Mouse (Mus musculus): ENCODE measurements at regions not wholly inside any gene's neighbourhood (a gene's known extent, or its start where the extent isn't known, plus 50 kb on each side); places are given as distances from the start of the nearest gene placed in this dataset.

DNA sequence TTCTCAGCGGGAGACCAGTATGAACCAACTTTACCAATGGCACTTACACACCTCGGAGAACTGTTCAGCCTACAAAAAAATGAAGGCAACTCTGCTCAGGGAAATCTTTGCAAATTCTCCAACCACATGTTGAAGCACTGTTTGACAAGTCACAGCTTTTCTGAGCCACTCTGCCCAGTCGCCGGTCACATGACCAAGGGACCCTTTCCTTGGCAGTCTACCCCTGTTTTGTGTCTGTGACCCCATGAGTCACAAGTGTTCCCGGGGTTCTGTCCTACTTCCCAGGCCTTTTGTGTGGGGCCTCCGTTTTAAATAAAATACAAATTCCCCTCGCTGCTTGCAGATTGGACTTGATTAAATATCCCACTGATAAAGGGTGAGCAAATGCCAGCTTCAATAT lies 323.5 kb upstream of the Mgmt start:
- no peak overlapping the region for H3K27ac ChIP-seq (ENCODE audit: insufficient read depth, low read length)
- no peak for TF ChIP-seq POLR2A (IDR thresholded peaks at IDR 0.05; ENCODE audit: low read depth, low read length)
- TF ChIP-seq CTCF (IDR thresholded peaks at IDR 0.05; ENCODE audit: borderline replicate concordance, insufficient read depth, low read length), result no peak
- no peaks in the 10 kb centered on the region for H3K4me1 ChIP-seq (ENCODE audit: control insufficient read depth, insufficient read depth, low read length)
- no peak overlapping the region for H3K4me3 ChIP-seq (ENCODE audit: insufficient read depth, low read length)

DNA sequence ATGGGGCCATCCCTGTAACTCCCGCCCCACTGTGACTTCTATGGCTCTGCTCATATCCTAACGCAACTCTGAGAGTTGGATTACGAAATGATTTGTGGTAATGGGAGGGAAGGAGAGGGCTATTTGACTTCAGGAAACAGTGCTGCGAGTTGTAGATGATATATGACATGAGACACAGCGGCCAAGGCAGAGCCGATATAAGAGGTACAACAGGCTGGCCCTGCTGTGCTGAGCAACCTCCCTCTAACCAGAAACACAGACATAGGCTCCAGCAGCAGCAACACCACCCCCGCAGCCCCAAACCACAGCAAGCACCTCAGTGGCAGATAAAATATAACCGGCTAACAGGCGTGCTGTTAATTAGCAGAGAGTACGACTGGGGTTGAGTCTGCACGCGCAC lies 312.5 kb upstream of the Mgmt start:
- no peak overlapping the region for H3K27ac ChIP-seq (ENCODE audit: insufficient read depth, low read length)

DNA sequence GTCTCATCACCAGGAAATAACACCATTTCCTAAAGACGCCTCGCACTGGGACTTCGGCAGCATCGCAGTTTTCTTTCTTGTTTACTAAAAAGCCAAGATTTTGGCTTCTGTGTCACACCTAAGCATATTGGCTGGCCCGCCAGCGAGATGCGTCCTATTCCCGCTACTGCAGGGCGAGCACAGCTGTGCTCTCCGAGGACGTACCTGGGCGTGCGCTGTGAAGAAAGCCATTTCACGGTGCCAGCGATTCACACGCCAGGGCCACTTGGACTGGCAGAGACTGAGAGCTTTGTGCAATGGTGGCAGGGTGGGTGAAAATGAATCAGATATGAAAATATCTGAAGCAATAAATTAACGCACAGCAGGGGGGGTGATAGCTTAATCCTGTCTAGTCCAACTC lies 310.1 kb upstream of the Mgmt start:
- Histone ChIP-seq H3K27ac (ENCODE audit: insufficient read depth, low read length) (no peak overlapping the region), H3K4me3 (ENCODE audit: insufficient read depth, low read length) (no peak overlapping the region), H3K4me1 (ENCODE audit: control insufficient read depth, insufficient read depth, low read length) (no peaks in the 10 kb centered on the region)
- TF ChIP-seq CTCF (IDR thresholded peaks at IDR 0.05; ENCODE audit: borderline replicate concordance, insufficient read depth, low read length), result no peak
- TF ChIP-seq POLR2A (IDR thresholded peaks at IDR 0.05; ENCODE audit: low read depth, low read length), result no peak

More for the DNA sequence above, 312.5 kb upstream of the Mgmt start:
- TF ChIP-seq CTCF (IDR thresholded peaks at IDR 0.05; ENCODE audit: borderline replicate concordance, insufficient read depth, low read length) (no peak), POLR2A (IDR thresholded peaks at IDR 0.05; ENCODE audit: low read depth, low read length) (no peak)
- no peaks in the 10 kb centered on the region for H3K4me1 ChIP-seq (ENCODE audit: control insufficient read depth, insufficient read depth, low read length)
- no peak overlapping the region for H3K4me3 ChIP-seq (ENCODE audit: insufficient read depth, low read length)

DNA sequence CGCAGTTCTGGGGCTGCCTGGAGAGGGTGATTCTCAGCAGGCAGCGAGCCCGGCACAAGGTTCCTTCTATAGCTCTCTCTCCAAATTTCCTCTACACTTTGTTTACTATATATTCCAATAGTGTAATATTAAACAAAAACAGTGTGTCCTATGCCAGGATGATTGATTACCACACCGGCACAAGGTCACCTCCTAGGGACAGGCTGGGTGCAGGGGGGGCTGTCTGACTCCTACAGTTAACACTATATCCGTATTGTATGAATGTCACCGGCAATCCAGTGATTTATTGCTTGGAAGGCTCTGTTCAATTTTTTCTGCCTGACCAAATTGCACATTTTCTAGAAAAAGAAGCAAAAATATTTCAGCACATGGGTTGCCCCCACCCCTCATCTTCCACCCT lies 305.9 kb upstream of the Mgmt start:
- H3K4me1 ChIP-seq (ENCODE audit: control insufficient read depth, insufficient read depth, low read length), result no peaks in the 10 kb centered on the region

DNA sequence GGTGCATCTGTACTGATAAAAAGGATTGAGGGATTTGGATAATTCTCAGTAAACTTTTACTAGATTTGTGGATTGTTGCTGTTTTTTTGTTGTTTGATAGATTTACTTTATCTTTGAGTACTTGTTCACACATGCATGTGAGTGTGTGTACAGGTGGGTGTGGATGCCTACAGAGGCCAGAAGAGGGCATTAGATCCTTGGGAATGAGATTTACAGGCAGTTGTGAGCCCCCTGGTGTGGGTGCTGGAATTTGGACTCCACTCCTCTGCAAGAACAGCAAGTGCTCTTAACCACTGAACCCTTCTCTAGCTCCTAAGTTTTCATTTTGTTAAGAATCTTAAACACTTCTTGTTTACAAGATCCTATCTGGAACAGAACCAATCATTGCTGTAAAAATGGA lies 303.5 kb upstream of the Mgmt start:
- H3K4me3 ChIP-seq (ENCODE audit: insufficient read depth, low read length), result no peak overlapping the region
- TF ChIP-seq POLR2A (IDR thresholded peaks at IDR 0.05; ENCODE audit: low read depth, low read length) (no peak), CTCF (IDR thresholded peaks at IDR 0.05; ENCODE audit: borderline replicate concordance, insufficient read depth, low read length) (no peak)
- H3K27ac ChIP-seq (ENCODE audit: insufficient read depth, low read length), result no peak overlapping the region
- H3K4me1 ChIP-seq (ENCODE audit: control insufficient read depth, insufficient read depth, low read length), result no peaks in the 10 kb centered on the region

More for the DNA sequence above, 305.9 kb upstream of the Mgmt start:
- no peak overlapping the region for H3K4me3 ChIP-seq (ENCODE audit: insufficient read depth, low read length)
- no peak overlapping the region for H3K27ac ChIP-seq (ENCODE audit: insufficient read depth, low read length)
- TF ChIP-seq CTCF (IDR thresholded peaks at IDR 0.05; ENCODE audit: borderline replicate concordance, insufficient read depth, low read length), result no peak
- TF ChIP-seq POLR2A (IDR thresholded peaks at IDR 0.05; ENCODE audit: low read depth, low read length), result no peak

DNA sequence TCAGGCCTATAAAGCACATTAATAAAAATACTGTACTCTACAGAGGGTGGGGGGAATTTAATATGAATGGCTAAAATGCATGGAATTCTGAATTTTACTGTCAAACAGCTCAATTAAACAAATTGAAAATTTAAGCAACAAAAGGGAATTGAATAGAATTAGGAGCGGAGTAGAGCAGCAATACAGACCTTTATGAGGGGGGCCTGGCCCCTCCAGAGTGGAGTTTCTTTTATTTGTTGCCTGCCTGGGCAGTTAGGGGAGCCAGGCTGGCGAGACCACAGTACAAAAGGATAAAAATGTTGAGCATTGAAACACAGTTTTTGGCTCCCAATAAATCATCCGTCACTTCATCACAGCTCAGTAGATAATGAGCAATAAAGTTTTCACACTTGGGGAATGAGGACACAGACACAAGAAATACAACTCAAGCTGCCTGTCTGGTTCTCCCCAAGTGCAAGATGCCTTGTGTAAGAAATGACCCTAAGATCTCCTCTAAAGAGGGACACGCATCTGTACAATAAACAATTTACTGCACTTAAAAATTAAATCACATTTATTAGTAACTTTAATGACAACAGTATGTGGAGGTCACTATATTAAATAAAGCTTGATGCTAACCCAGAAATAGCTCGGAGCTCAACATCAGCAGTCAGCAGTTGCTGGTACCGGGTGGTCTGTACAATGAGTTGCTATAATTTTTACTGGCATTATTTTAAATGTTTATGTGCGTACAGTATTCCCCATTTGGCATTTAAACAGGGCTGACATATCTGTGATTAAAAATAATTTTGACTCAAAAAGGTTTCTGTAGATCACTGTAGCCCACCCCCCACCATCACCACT lies 286.9 kb upstream of the Mgmt start:
- H3K27ac ChIP-seq (ENCODE audit: insufficient read depth, low read length), result no peak overlapping the region
- TF ChIP-seq POLR2A (IDR thresholded peaks at IDR 0.05; ENCODE audit: low read depth, low read length) (no peak), CTCF (IDR thresholded peaks at IDR 0.05; ENCODE audit: borderline replicate concordance, insufficient read depth, low read length) (no peak)
- H3K4me3 ChIP-seq (ENCODE audit: insufficient read depth, low read length), result no peak overlapping the region
- H3K4me1 ChIP-seq (ENCODE audit: control insufficient read depth, insufficient read depth, low read length), result no peaks in the 10 kb centered on the region

DNA sequence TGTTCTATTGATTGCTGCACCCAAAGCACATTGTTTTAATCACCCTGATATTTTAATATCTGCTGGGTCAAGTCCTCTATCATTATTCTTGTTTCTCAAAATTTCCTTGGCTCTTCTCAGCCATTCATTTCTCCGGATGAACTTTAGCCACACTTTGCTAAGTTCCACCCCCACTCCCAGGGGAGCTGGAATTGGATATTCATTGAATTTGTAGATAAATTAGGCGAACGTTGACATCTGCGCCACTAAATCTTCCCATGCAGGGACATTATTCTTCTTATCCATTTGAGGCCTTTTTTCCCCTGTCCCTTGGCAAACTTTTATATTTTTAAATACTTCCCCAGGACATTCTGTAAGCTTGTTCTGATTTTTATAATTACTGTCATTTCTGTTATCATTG lies 280.9 kb upstream of the Mgmt start:
- Histone ChIP-seq H3K4me1 (ENCODE audit: control insufficient read depth, insufficient read depth, low read length) (no peaks in the 10 kb centered on the region), H3K27ac (ENCODE audit: insufficient read depth, low read length) (no peak overlapping the region), H3K4me3 (ENCODE audit: insufficient read depth, low read length) (no peak overlapping the region)
- TF ChIP-seq POLR2A (IDR thresholded peaks at IDR 0.05; ENCODE audit: low read depth, low read length) (no peak), CTCF (IDR thresholded peaks at IDR 0.05; ENCODE audit: borderline replicate concordance, insufficient read depth, low read length) (no peak)

DNA sequence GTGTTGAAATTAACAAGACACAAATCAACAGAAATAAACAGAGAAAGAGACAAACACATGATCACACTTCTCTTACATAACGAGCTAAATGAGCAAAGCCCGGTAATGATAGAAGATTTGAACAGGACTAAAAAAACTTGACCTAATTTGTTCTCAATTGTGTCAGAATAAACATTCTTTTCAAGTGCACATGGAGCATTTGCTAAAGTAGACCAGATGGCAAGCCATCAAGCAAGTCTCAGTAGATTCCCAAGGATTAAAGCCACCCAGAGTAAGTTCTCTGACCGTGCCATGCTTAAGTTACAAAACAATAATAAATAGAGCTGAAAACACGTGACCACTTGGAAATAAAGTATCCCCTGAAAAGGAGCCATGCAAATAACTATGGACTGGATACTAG lies 269.9 kb upstream of the Mgmt start:
- no peaks in the 10 kb centered on the region for H3K4me1 ChIP-seq (ENCODE audit: control insufficient read depth, insufficient read depth, low read length)
- no peak overlapping the region for H3K4me3 ChIP-seq (ENCODE audit: insufficient read depth, low read length)
- H3K27ac ChIP-seq (ENCODE audit: insufficient read depth, low read length), result no peak overlapping the region
- TF ChIP-seq POLR2A (IDR thresholded peaks at IDR 0.05; ENCODE audit: low read depth, low read length) (no peak), CTCF (IDR thresholded peaks at IDR 0.05; ENCODE audit: borderline replicate concordance, insufficient read depth, low read length) (no peak)

DNA sequence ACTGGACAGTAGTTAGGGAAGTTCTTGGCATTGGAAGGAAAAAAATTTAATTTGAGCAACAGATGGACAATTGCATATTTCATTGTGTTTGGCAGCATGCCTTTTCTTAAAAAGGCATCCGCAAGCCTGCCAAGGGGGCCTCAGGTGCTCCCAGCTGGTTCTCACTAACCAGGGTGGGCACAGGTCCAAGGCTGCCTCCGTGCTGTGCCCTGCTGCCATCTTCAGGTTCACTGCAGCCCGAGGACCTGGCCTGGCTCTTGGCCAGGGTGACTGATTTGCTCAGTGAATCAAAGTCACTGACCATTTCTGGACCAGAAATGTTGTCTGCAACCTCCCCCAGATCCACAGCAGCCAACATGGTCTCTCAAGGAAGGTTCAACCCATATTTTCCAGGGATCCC lies 263.3 kb upstream of the Mgmt start:
- Histone ChIP-seq H3K27ac (ENCODE audit: insufficient read depth, low read length) (no peak overlapping the region), H3K4me3 (ENCODE audit: insufficient read depth, low read length) (no peak overlapping the region), H3K4me1 (ENCODE audit: control insufficient read depth, insufficient read depth, low read length) (no peaks in the 10 kb centered on the region)
- no peak for TF ChIP-seq POLR2A (IDR thresholded peaks at IDR 0.05; ENCODE audit: low read depth, low read length)
- TF ChIP-seq CTCF (IDR thresholded peaks at IDR 0.05; ENCODE audit: borderline replicate concordance, insufficient read depth, low read length), result no peak

DNA sequence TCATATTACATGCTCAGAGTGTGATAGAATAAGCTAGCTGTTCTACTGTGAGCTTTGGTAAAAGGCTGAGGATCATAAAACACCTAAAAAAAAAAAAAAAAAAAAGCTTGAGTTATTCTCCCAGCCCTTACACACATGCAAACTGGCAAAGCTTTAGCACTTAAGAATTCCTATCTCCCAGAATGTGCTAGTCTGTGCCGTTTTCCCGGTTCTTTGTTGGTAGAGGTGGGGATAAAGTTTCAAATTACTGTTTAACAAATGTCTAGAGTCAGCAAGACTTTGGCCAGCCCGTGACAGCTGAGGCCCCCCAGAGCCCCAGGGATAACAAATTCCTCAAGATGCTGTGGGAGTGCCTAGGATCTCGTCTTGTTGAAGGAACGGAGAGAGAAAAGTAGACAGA lies 254.3 kb upstream of the Mgmt start:
- TF ChIP-seq CTCF (IDR thresholded peaks at IDR 0.05; ENCODE audit: borderline replicate concordance, insufficient read depth, low read length), result no peak
- TF ChIP-seq POLR2A (IDR thresholded peaks at IDR 0.05; ENCODE audit: low read depth, low read length), result no peak
- Histone ChIP-seq H3K4me1 (ENCODE audit: control insufficient read depth, insufficient read depth, low read length) (no peaks in the 10 kb centered on the region), H3K4me3 (ENCODE audit: insufficient read depth, low read length) (no peak overlapping the region), H3K27ac (ENCODE audit: insufficient read depth, low read length) (no peak overlapping the region)

Measured in embryonic fibroblast, embryonic 13.5 days (primary cell).